Mouse (Mus musculus): ENCODE measurements at regions not wholly inside any gene's neighbourhood (a gene's known extent, or its start where the extent isn't known, plus 50 kb on each side); places are given as distances from the start of the nearest gene placed in this dataset.

- H3K4me3 ChIP-seq (replicated peaks) = no peak overlapping the region
- H3K27ac ChIP-seq = no peak overlapping the region
- H3K4me1 ChIP-seq (replicated peaks) = no peaks in the 10 kb centered on the region
- no peak for DNase-seq
- H3K36me3 ChIP-seq = no peaks in the 10 kb centered on the region
- no peaks in the 10 kb centered on the region for H3K9me3 ChIP-seq (replicated peaks)
- no peak overlapping the region for H3K9ac ChIP-seq
- H3K4me2 ChIP-seq = no peak overlapping the region
- H3K27me3 ChIP-seq = no peaks in the 10 kb centered on the region
- ATAC-seq (ENCODE audit: low read depth) = no peak
- 47% methylated on average over 15 of the region's 15 CpGs for WGBS (ENCODE audit: insufficient replicate concordance)
Measured at GRCm38 (mm10) chrX:42361400-42362028, 128.0 kb upstream of the Tex13c2 start.

DNA sequence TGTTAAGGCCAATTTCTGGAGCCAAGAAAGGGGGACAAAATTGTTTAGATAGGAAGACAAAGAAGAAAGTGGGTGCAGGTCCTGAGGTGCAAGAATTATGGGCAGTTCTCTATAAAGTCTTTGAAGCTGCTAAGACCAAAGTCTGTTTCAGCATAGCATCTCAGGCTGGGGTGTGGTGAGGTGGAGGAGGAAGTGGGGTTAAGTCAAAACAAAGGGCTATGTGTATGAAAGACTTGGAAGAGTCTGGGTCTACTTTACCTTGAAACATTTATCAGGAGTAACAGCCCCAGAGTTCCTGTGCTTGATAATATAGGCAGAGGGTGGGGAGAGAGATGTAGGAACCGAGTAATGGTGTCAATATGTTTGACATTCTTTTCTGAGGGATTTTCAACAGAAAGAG lies 125.4 kb upstream of the Tex13c2 start:
- 37% methylated on average over 1 of the region's 1 CpGs for WGBS (ENCODE audit: insufficient replicate concordance)
- no peak overlapping the region for H3K4me2 ChIP-seq
- no peaks in the 10 kb centered on the region for H3K9me3 ChIP-seq (replicated peaks)
- H3K9ac ChIP-seq = no peak overlapping the region
- no peaks in the 10 kb centered on the region for H3K4me1 ChIP-seq (replicated peaks)
- no peaks in the 10 kb centered on the region for H3K36me3 ChIP-seq
- H3K4me3 ChIP-seq (replicated peaks) = no peak overlapping the region
- no peaks in the 10 kb centered on the region for H3K27me3 ChIP-seq
- ATAC-seq (ENCODE audit: low read depth) (no peak), DNase-seq (no peak)
- H3K27ac ChIP-seq = no peak overlapping the region

DNA sequence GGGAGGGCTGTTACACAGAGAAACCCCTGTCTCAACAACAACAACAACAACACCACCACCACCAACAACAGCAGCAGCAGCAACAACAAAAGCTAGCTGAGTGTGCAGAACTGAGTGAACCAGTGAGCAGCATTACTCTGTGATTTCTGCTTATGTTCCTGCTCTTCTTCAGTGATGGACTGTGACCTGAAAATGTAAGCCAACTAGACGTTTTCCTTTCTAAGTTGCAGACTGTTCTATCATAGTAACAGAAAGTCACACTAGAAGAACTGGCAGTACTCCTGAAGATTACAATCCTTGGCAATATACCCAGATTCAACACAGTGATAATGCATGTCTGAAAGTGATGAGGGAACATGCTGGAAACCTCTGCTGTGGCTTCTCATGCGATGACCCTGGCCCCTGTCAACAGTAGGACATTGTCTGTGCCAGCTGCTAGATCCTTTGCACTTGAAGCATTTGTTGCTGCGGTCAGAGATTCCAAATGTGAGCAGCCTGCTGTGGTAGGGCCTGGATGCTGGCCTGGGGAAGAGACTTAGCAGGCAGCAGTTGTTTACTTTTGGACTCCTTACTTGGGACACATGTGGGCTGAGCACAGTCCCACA lies 115.6 kb upstream of the Tex13c2 start:
- Histone ChIP-seq H3K4me2 (no peak overlapping the region), H3K27ac (no peak overlapping the region), H3K9ac (no peak overlapping the region), H3K4me1 (replicated peaks) (no peaks in the 10 kb centered on the region), H3K27me3 (no peaks in the 10 kb centered on the region), H3K4me3 (replicated peaks) (no peak overlapping the region), H3K36me3 (no peaks in the 10 kb centered on the region), H3K9me3 (replicated peaks) (no peaks in the 10 kb centered on the region)
- DNase-seq (no peak), ATAC-seq (ENCODE audit: low read depth) (no peak)
- WGBS (ENCODE audit: insufficient replicate concordance) = 53% methylated on average over 3 of the region's 3 CpGs

DNA sequence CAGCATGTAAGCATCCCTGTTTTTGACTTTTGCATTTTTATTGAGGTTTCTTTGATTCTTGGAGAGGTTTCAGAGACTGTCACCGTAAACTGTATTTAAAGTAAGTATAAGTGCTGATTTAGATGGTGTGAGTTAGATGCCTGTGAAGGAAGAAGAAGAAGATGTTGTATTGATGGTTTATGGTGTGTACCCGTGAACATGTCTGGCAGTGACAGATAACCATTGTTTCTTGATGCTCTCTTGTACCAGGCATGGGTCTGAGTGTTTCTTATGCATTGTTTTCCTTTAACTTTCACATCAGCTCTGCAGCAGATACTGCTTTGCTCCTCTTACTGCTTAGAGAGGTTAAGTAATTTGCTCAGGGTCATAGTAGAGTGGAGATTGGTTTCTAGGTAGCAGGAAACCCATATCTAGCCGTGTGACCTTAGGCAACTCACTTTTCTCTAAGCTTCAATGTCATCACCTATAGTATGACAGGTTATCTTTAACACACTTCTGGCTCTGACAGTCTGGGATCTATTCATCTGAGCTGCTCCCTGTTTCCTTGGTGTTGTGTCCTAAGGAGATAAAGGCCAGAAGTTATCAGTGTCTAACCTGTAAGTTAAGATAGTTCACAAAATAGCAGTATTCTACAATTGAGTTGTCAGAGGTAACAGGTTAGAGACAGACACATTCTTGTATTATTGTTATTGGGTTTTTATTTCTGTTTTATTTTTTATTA lies 95.5 kb upstream of the Tex13c2 start:
- peaks cover 2% of the 10 kb centered on the region; the same call in 1 of the 2 replicates for H3K4me1 ChIP-seq (replicated peaks)
- no peak overlapping the region for H3K4me3 ChIP-seq (replicated peaks)
- whole genome bisulfite sequencing (ENCODE audit: insufficient replicate concordance) = 47% methylated on average over 3 of the region's 3 CpGs
- H3K27me3 ChIP-seq = no peaks in the 10 kb centered on the region
- peak; percentile 90 for ATAC-seq (ENCODE audit: low read depth)
- H3K9ac ChIP-seq = no peak overlapping the region
- H3K36me3 ChIP-seq = no peaks in the 10 kb centered on the region
- no peak overlapping the region for H3K27ac ChIP-seq
- DNase-seq = peak; percentile 4
- no peaks in the 10 kb centered on the region for H3K9me3 ChIP-seq (replicated peaks)
- H3K4me2 ChIP-seq = peak overlapping the region; percentile 28; the same call in 1 of the 2 replicates

DNA sequence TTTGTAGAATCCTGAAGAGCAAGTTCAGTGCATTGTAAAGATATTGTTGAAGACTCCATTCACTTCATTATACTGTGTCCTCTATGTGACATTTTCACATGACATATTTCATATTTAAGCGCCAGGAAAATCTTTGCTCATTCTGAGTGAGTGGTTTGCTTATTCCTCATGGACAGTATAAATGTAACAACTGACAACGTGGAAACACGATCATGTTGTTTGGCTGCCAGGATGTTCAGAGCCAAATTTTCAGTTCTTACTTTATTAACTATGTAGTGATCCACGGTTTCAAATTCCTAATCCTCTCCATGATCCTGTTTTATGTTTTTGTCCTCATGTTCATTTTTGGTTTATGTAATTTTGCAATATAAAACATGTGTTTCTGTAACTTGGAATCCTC lies 93.0 kb upstream of the Tex13c2 start:
- H3K27ac ChIP-seq = no peak overlapping the region
- H3K4me2 ChIP-seq = no peak overlapping the region
- ATAC-seq (ENCODE audit: low read depth) (no peak), DNase-seq (no peak)
- H3K4me3 ChIP-seq (replicated peaks) = no peak overlapping the region
- H3K9me3 ChIP-seq (replicated peaks) = no peaks in the 10 kb centered on the region
- H3K36me3 ChIP-seq = no peaks in the 10 kb centered on the region
- WGBS (ENCODE audit: insufficient replicate concordance) = 60% methylated on average over 4 of the region's 4 CpGs
- peaks cover 2% of the 10 kb centered on the region; the same call in 1 of the 2 replicates for H3K4me1 ChIP-seq (replicated peaks)
- H3K27me3 ChIP-seq = no peaks in the 10 kb centered on the region
- no peak overlapping the region for H3K9ac ChIP-seq

- no peak for ATAC-seq (ENCODE audit: low read depth)
Measured at GRCm38 (mm10) chrX:42398836-42399235, 90.7 kb upstream of the Tex13c2 start.

GRCm38 (mm10) chrX:42399343-42399742 lies 90.1 kb upstream of the Tex13c2 start:
- no peak overlapping the region for H3K27ac ChIP-seq

More at GRCm38 (mm10) chrX:42398836-42399235, 90.7 kb upstream of the Tex13c2 start:
- no peaks in the 10 kb centered on the region for H3K27me3 ChIP-seq
- 43% methylated on average over 1 of the region's 1 CpGs for WGBS (ENCODE audit: insufficient replicate concordance)
- H3K9me3 ChIP-seq (replicated peaks) = no peaks in the 10 kb centered on the region
- H3K27ac ChIP-seq = no peak overlapping the region
- no peak overlapping the region for H3K4me3 ChIP-seq (replicated peaks)
- H3K36me3 ChIP-seq = no peaks in the 10 kb centered on the region
- no peak overlapping the region for H3K9ac ChIP-seq
- no peak for DNase-seq
- no peaks in the 10 kb centered on the region for H3K4me1 ChIP-seq (replicated peaks)
- H3K4me2 ChIP-seq = no peak overlapping the region

GRCm38 (mm10) chrX:42401091-42401490 lies 88.4 kb upstream of the Tex13c2 start:
- WGBS (ENCODE audit: insufficient replicate concordance) = 67% methylated on average over 1 of the region's 1 CpGs
- Histone ChIP-seq H3K4me1 (replicated peaks) (no peaks in the 10 kb centered on the region), H3K36me3 (no peaks in the 10 kb centered on the region), H3K4me2 (no peak overlapping the region), H3K27me3 (no peaks in the 10 kb centered on the region), H3K27ac (no peak overlapping the region), H3K4me3 (replicated peaks) (no peak overlapping the region), H3K9me3 (replicated peaks) (no peaks in the 10 kb centered on the region), H3K9ac (no peak overlapping the region)
- ATAC-seq (ENCODE audit: low read depth) = no peak
- DNase-seq = no peak

More at GRCm38 (mm10) chrX:42399343-42399742, 90.1 kb upstream of the Tex13c2 start:
- Histone ChIP-seq H3K9ac (no peak overlapping the region), H3K4me1 (replicated peaks) (no peaks in the 10 kb centered on the region), H3K4me3 (replicated peaks) (no peak overlapping the region), H3K4me2 (no peak overlapping the region), H3K9me3 (replicated peaks) (no peaks in the 10 kb centered on the region), H3K36me3 (no peaks in the 10 kb centered on the region), H3K27me3 (no peaks in the 10 kb centered on the region)
- ATAC-seq (ENCODE audit: low read depth) = peak; percentile 36; the same call in 1 of the 2 replicates
- DNase-seq = no peak

DNA sequence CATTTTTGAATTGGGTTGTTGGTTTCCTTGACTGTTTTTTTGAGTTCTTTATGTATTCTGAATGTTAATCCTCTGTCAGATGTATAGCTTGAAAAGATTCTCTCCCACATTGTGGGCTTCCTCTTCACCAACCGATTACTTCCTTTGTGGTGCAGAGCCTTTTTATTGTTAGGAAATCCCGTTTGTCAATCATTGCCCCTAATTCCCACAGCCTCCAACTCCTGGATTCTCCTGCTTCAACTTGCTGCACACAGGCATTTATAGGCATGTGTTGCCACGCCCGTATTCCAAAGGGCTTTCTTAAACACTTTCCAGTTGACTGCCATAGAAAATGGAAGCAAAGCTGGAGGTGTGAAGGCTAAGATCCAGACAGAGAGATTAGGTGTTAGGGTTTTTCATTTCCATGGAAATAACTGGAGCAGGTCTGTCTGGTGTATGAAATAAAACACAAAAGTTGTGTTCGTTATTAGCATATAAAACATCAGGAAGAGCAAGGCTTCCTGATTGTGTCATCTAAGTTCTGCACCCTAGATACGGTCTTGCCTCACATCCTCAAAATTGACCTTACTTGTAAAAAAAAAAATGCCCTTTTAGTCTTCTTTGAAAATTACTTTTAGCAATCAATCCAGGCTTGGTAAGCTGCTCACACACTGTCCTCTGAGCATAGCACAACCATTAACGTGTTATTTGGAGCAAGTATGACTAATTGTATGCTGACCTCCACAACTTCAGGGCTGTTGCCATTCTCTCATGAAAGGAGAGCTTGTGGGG lies 87.7 kb upstream of the Tex13c2 start:
- H3K4me2 ChIP-seq = no peak overlapping the region
- no peak overlapping the region for H3K27ac ChIP-seq
- 42% methylated on average over 7 of the region's 7 CpGs for WGBS (ENCODE audit: insufficient replicate concordance)
- H3K4me1 ChIP-seq (replicated peaks) = no peaks in the 10 kb centered on the region
- H3K27me3 ChIP-seq = no peaks in the 10 kb centered on the region
- H3K36me3 ChIP-seq = no peaks in the 10 kb centered on the region
- DNase-seq = no peak
- no peak for ATAC-seq (ENCODE audit: low read depth)
- no peak overlapping the region for H3K9ac ChIP-seq
- no peaks in the 10 kb centered on the region for H3K9me3 ChIP-seq (replicated peaks)
- H3K4me3 ChIP-seq (replicated peaks) = no peak overlapping the region

GRCm38 (mm10) chrX:42402335-42402605 lies 87.2 kb upstream of the Tex13c2 start:
- 43% methylated on average over 4 of the region's 4 CpGs for WGBS (ENCODE audit: insufficient replicate concordance)
- no peaks in the 10 kb centered on the region for H3K4me1 ChIP-seq (replicated peaks)
- H3K9ac ChIP-seq = no peak overlapping the region
- H3K36me3 ChIP-seq = no peaks in the 10 kb centered on the region
- DNase-seq = no peak
- H3K27ac ChIP-seq = no peak overlapping the region
- H3K27me3 ChIP-seq = no peaks in the 10 kb centered on the region
- no peak for ATAC-seq (ENCODE audit: low read depth)
- H3K4me3 ChIP-seq (replicated peaks) = no peak overlapping the region
- H3K4me2 ChIP-seq = no peak overlapping the region
- no peaks in the 10 kb centered on the region for H3K9me3 ChIP-seq (replicated peaks)

GRCm38 (mm10) chrX:42431851-42432635 lies 57.4 kb upstream of the Tex13c2 start:
- Histone ChIP-seq H3K4me1 (replicated peaks) (no peaks in the 10 kb centered on the region), H3K9ac (no peak overlapping the region), H3K27ac (no peak overlapping the region), H3K27me3 (no peaks in the 10 kb centered on the region), H3K9me3 (replicated peaks) (no peaks in the 10 kb centered on the region), H3K4me2 (no peak overlapping the region), H3K4me3 (replicated peaks) (no peak overlapping the region), H3K36me3 (no peaks in the 10 kb centered on the region)
- no peak for DNase-seq
- no peak for ATAC-seq (ENCODE audit: low read depth)
- 35% methylated on average over 7 of the region's 7 CpGs for WGBS (ENCODE audit: insufficient replicate concordance)

All from liver, embryonic 13.5 days (tissue).